Mouse (Mus musculus): ENCODE data around the gene Vrk2. TPM values are rescaled to one million over a fixed set of nuclear protein-coding genes. Genes with fewer than 3 reads are reported as not detected.
A peak's percentile ranks its signal among the peaks of the same experiment; 100 is the strongest.

Vrk2 gene
- total RNA-seq (2021), result 10 to 100 TPM; 14.4 to 17.9 TPM
- long read RNA-seq, experiment 1, partial matches to known transcripts, result 0 of 8 reads
- long read RNA-seq, experiment 1, other reads (novel, unspliced or antisense), result 4 of 8 reads
- long read RNA-seq, experiment 2, transcript Vrk2-201 (13 exons, 1,889 nt), result major isoform, 6 of 11 reads
- long read RNA-seq, experiment 2, partial matches to known transcripts, result 2 of 11 reads
- long read RNA-seq, experiment 2, other reads (novel, unspliced or antisense), result 3 of 11 reads

GRCm38 (mm10) chr11:26593061-26594059 lies at the start of gene Vrk2, which contains the start of gene Gm6899:
Gene Vrk2 (minus strand): TSS chr11:26593999.
Gene Gm6899 (plus strand): TSS chr11:26593241.
- peak; percentile 66 to 72 for DNase-seq (ENCODE audit: low spot score in 2 of 2)

- no peak for DNase-seq (ENCODE audit: low spot score in 2 of 2)
These were observed 48.3 kb upstream of the Vrk2 start for GRCm38 (mm10) chr11:26642141-26642540.

GRCm38 (mm10) chr11:26640314-26640785 lies 46.6 kb upstream of the Vrk2 start:
- no peak for DNase-seq (ENCODE audit: low spot score in 2 of 2)

- no peak for DNase-seq (ENCODE audit: low spot score in 2 of 2)
These were observed 42.4 kb upstream of the Vrk2 start for GRCm38 (mm10) chr11:26636239-26636638.

GRCm38 (mm10) chr11:26622727-26623126 lies 28.9 kb upstream of the Vrk2 start:
- DNase-seq (ENCODE audit: low spot score in 2 of 2), result no peak

GRCm38 (mm10) chr11:26618475-26619223 lies 24.9 kb upstream of the Vrk2 start:
- DNase-seq (ENCODE audit: low spot score in 2 of 2), result no peak

GRCm38 (mm10) chr11:26608795-26609194 lies 15.0 kb upstream of the Vrk2 start:
- no peak for DNase-seq (ENCODE audit: low spot score in 2 of 2)

GRCm38 (mm10) chr11:26604061-26604655 lies 10.4 kb upstream of the Vrk2 start:
- DNase-seq (ENCODE audit: low spot score in 2 of 2), result no peak

GRCm38 (mm10) chr11:26601571-26602175 lies 7.9 kb upstream of the Vrk2 start:
- no peak for DNase-seq (ENCODE audit: low spot score in 2 of 2)

GRCm38 (mm10) chr11:26600692-26601091 lies 6.9 kb upstream of the Vrk2 start:
- no peak for DNase-seq (ENCODE audit: low spot score in 2 of 2)

GRCm38 (mm10) chr11:26598876-26599275 lies 5.1 kb upstream of the Vrk2 start:
- DNase-seq (ENCODE audit: low spot score in 2 of 2), result no peak

GRCm38 (mm10) chr11:26597761-26598160 lies 4.0 kb upstream of the Vrk2 start:
- no peak for DNase-seq (ENCODE audit: low spot score in 2 of 2)

GRCm38 (mm10) chr11:26597145-26597544 lies 3.3 kb upstream of the Vrk2 start:
- no peak for DNase-seq (ENCODE audit: low spot score in 2 of 2)

GRCm38 (mm10) chr11:26596186-26596585 lies 2.4 kb upstream of the Vrk2 start:
- DNase-seq (ENCODE audit: low spot score in 2 of 2), result no peak

- DNase-seq (ENCODE audit: low spot score in 2 of 2), result no peak
These were observed 688 bp upstream of the Vrk2 start for GRCm38 (mm10) chr11:26594487-26594886.

- no peak for DNase-seq (ENCODE audit: low spot score in 2 of 2)
These were observed 1.3 kb downstream of the Vrk2 start for GRCm38 (mm10) chr11:26592395-26593053.

GRCm38 (mm10) chr11:26587184-26587524 lies 6.6 kb downstream of the Vrk2 start:
- DNase-seq (ENCODE audit: low spot score in 2 of 2), result no peak

- DNase-seq (ENCODE audit: low spot score in 2 of 2), result no peak
These were observed 7.2 kb downstream of the Vrk2 start for GRCm38 (mm10) chr11:26586367-26587183.

All from adrenal gland, postnatal 4 days (tissue).